ENCODE assay signal across 13 mouse cellular contexts in the genomic region with DNA sequence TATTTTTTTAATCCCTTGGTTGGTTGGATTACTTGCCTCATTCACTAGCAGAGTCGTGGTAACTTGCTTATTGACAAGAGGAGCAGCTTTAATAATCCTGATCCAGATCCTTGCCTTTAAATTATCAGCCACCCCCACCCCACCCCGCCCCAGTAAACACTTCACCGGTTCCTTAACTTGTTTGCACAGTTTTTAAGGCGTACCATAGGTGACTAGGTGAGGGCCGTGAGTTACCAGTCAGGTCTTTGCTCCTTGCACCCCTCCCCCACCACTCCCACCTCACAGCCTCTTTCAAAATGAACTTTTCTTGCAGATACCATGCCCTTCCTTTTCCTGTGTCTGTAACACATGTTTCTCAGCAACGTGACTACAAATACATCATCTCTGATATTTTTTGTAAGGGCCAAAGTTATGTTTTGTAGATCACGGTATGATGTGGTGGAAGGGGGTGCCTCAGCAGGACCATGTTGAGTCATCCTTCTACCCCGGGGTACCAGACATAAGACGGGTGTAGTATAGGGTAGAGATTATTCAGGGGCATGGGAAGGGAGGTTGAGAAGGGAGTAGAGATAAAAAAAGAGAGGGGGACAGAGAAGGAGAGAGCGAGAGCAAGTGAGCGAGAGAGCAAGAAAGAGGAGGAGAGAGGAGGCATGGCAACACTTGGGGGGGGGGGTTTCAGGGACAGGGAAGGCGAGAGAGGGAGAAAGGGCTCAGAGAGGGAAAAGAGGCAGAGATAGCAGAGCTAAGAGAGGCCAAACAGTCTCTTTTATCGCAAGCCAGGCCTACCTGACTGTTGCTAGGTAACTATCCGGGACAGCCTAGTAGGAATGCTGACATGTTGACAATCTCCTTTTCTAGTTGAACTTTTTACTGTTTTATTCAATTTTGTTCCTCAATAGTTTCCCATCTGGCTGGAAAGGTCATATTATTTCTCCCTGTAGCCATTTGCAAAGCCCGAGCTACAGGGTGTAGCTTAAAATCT. TPM values are rescaled to one million over a fixed set of nuclear protein-coding genes. Genes with fewer than 3 reads are reported as not detected.
DNase-seq lines count a peak whose midpoint lies in the region; ATAC-seq lines count a peak whose summit lies in the region.
"Had no signal": no experiment of that assay in that cellular context is flagged by ENCODE, and none has a peak within 500 bp of the region (broad histone marks: within the 10 kb centered on the region; RNA-seq: fewer than 3 reads in every experiment).

No protein-coding gene starts in this region.

- H3K4me2 ChIP-seq in heart, embryonic 12.5 days, result peak overlapping the region; percentile 36
- peak overlapping the region; percentile 51 for H3K4me2 ChIP-seq in liver, embryonic 11.5 days
- peak overlapping the region; percentile 11; the same call in 1 of the 2 replicates for H3K4me2 ChIP-seq in stomach, embryonic 16.5 days (ENCODE audit: low read depth, low read length)
- no peak overlapping the region for H3K4me2 ChIP-seq in hindbrain, embryonic 13.5 days
- H3K4me2 ChIP-seq: hindbrain, embryonic 12.5 days had no signal

- H3K27me3 ChIP-seq in heart, embryonic 12.5 days (replicated peaks), result no peaks in the 10 kb centered on the region
- H3K27me3 ChIP-seq in liver, embryonic 11.5 days (replicated peaks; ENCODE audit: control insufficient read depth, insufficient read depth, low read length), result no peaks in the 10 kb centered on the region
- no peaks in the 10 kb centered on the region for H3K27me3 ChIP-seq in stomach, embryonic 16.5 days (ENCODE audit: control insufficient read depth, insufficient read depth, low read length)
- H3K27me3 ChIP-seq in hindbrain, embryonic 13.5 days, result no peaks in the 10 kb centered on the region
- H3K27me3 ChIP-seq: hindbrain, embryonic 12.5 days had no signal

- no peaks in the 10 kb centered on the region for H3K36me3 ChIP-seq in heart, embryonic 12.5 days
- H3K36me3 ChIP-seq in liver, embryonic 11.5 days (ENCODE audit: control insufficient read depth, insufficient read depth, low read length), result no peaks in the 10 kb centered on the region
- no peaks in the 10 kb centered on the region for H3K36me3 ChIP-seq in stomach, embryonic 16.5 days (ENCODE audit: control insufficient read depth, insufficient read depth, low read length)
- no peaks in the 10 kb centered on the region for H3K36me3 ChIP-seq in hindbrain, embryonic 13.5 days
- H3K36me3 ChIP-seq: hindbrain, embryonic 12.5 days had no signal

- no peak for DNase-seq in heart, adult 18-20 months
- peak; percentile 38 for DNase-seq in urinary bladder, postnatal 14 days (ENCODE audit: low spot score)
- DNase-seq in urinary bladder, postnatal 4 days (ENCODE audit: low spot score in 2 of 2), result no peak
- no peak for DNase-seq in liver, embryonic 11.5 days (ENCODE audit: low spot score)
- no peak for DNase-seq in adrenal gland, adult 8-10 months
- DNase-seq: cerebellum, postnatal 10 days; kidney, postnatal 25 days had no signal

- H3K9me3 ChIP-seq in heart, embryonic 12.5 days (replicated peaks), result no peaks in the 10 kb centered on the region
- H3K9me3 ChIP-seq in liver, embryonic 11.5 days (ENCODE audit: control insufficient read depth, low read length), result no peaks in the 10 kb centered on the region
- no peaks in the 10 kb centered on the region for H3K9me3 ChIP-seq in stomach, embryonic 16.5 days (replicated peaks; ENCODE audit: control insufficient read depth, low read length)
- no peaks in the 10 kb centered on the region for H3K9me3 ChIP-seq in hindbrain, embryonic 13.5 days
- H3K9me3 ChIP-seq: hindbrain, embryonic 12.5 days had no signal

- peak overlapping the region; percentile 60 for H3K27ac ChIP-seq in heart, embryonic 12.5 days (ENCODE audit: poor library complexity, severe bottlenecking)
- peak overlapping the region; percentile 86 for H3K27ac ChIP-seq in liver, embryonic 11.5 days (ENCODE audit: low read depth, low read length)
- peak overlapping the region; percentile 75 for H3K27ac ChIP-seq in stomach, embryonic 16.5 days (ENCODE audit: low read length)
- no peak overlapping the region for H3K27ac ChIP-seq in hindbrain, embryonic 13.5 days
- H3K27ac ChIP-seq: hindbrain, embryonic 12.5 days had no signal

- peak; percentile 42; the same call in 1 of the 2 replicates for ATAC-seq in heart, embryonic 12.5 days (ENCODE audit: insufficient number of reproducible peaks, low FRiP score)
- peak; percentile 77 for ATAC-seq in liver, embryonic 11.5 days (replicated peaks; ENCODE audit: low FRiP score)
- peak; percentile 83 for ATAC-seq in stomach, embryonic 16.5 days (ENCODE audit: insufficient read depth, low FRiP score)
- no peak for ATAC-seq in hindbrain, embryonic 13.5 days (ENCODE audit: low FRiP score)

- no peak overlapping the region for H3K4me3 ChIP-seq in heart, embryonic 12.5 days
- peak overlapping the region; percentile 12; the same call in 1 of the 2 replicates for H3K4me3 ChIP-seq in liver, embryonic 11.5 days (ENCODE audit: low read depth, low read length)
- no peak overlapping the region for H3K4me3 ChIP-seq in stomach, embryonic 16.5 days (replicated peaks; ENCODE audit: low read length)
- H3K4me3 ChIP-seq in hindbrain, embryonic 13.5 days, result no peak overlapping the region
- H3K4me3 ChIP-seq: hindbrain, embryonic 12.5 days; myocyte had no signal

- H3K4me1 ChIP-seq in heart, embryonic 12.5 days (replicated peaks), result peaks cover 25% of the 10 kb centered on the region
- H3K4me1 ChIP-seq in liver, embryonic 11.5 days (replicated peaks; ENCODE audit: control insufficient read depth, insufficient read depth, low read length), result peaks cover 21% of the 10 kb centered on the region
- peaks cover 7% of the 10 kb centered on the region; the same call in 1 of the 2 replicates for H3K4me1 ChIP-seq in stomach, embryonic 16.5 days (ENCODE audit: control insufficient read depth, insufficient read depth, low read length)
- H3K4me1 ChIP-seq in hindbrain, embryonic 13.5 days (replicated peaks), result no peaks in the 10 kb centered on the region
- H3K4me1 ChIP-seq: hindbrain, embryonic 12.5 days had no signal

- WGBS in heart, embryonic 12.5 days, result 40% methylated on average over 15 of the region's 15 CpGs
- WGBS in liver, embryonic 11.5 days, result 48% methylated on average over 14 of the region's 15 CpGs
- WGBS in stomach, embryonic 16.5 days, result 50% methylated on average over 14 of the region's 15 CpGs
- WGBS in hindbrain, embryonic 13.5 days, result 67% methylated on average over 14 of the region's 15 CpGs

- H3K9ac ChIP-seq in heart, embryonic 12.5 days, result no peak overlapping the region
- H3K9ac ChIP-seq in liver, embryonic 11.5 days (ENCODE audit: low read depth, low read length), result peak overlapping the region; percentile 53
- no peak overlapping the region for H3K9ac ChIP-seq in stomach, embryonic 16.5 days (ENCODE audit: low read length)
- H3K9ac ChIP-seq in hindbrain, embryonic 13.5 days, result no peak overlapping the region
- H3K9ac ChIP-seq: hindbrain, embryonic 12.5 days had no signal

RNA-seq across cellular contexts. Expression of gene Zkscan3, which starts 12.0 kb away (rescaled TPM):
- 71.2 and 72.6 TPM in 2 replicates for polyA plus RNA-seq in heart, embryonic 12.5 days (2016; fragmentation: Nextera tagmentation; extraction: Ambion mirVana)
- total RNA-seq in heart, adult 18-20 months (2021), result 10 to 100 TPM; 28.5 to 31.4 TPM
- polyA plus RNA-seq in liver, embryonic 11.5 days (2014; fragmentation: Nextera tagmentation; extraction: Ambion mirVana), result 49.7 and 53.4 TPM in 2 replicates
- 66.8 and 73.7 TPM in 2 replicates for polyA plus RNA-seq in stomach, embryonic 16.5 days (2015; fragmentation: Nextera tagmentation; extraction: Ambion mirVana)
- 10 to 100 TPM; 55.7 to 74.1 (median 68.0) TPM for total RNA-seq in adrenal gland, adult 8-10 months (2022)
- polyA plus RNA-seq in hindbrain, embryonic 13.5 days (2015; fragmentation: Nextera tagmentation; extraction: Ambion mirVana), result 83.2 and 85.9 TPM in 2 replicates

RNA-seq across cellular contexts. Expression of gene Pgbd1, which starts 26.3 kb away (rescaled TPM):
- 2.2 and 3.1 TPM in 2 replicates for polyA plus RNA-seq in heart, embryonic 12.5 days (2016; fragmentation: Nextera tagmentation; extraction: Ambion mirVana)
- under 1 TPM; 0.35 to 0.54 TPM for total RNA-seq in heart, adult 18-20 months (2021)
- 2.4 and 2.8 TPM in 2 replicates for polyA plus RNA-seq in liver, embryonic 11.5 days (2014; fragmentation: Nextera tagmentation; extraction: Ambion mirVana)
- 2.3 and 2.4 TPM in 2 replicates for polyA plus RNA-seq in stomach, embryonic 16.5 days (2015; fragmentation: Nextera tagmentation; extraction: Ambion mirVana)
- total RNA-seq in adrenal gland, adult 8-10 months (2022), result 1 to 10 TPM in 2 of 4 experiments, under 1 TPM in 2; 0.75 to 1.9 (median 1.1) TPM
- 4.0 and 4.2 TPM in 2 replicates for polyA plus RNA-seq in hindbrain, embryonic 13.5 days (2015; fragmentation: Nextera tagmentation; extraction: Ambion mirVana)
- total RNA-seq: megakaryocyte, adult 5-6 weeks had no signal

RNA-seq across cellular contexts. Expression of gene Zscan26, which starts 39.0 kb away (rescaled TPM):
- polyA plus RNA-seq in heart, embryonic 12.5 days (2016; fragmentation: Nextera tagmentation; extraction: Ambion mirVana), result 26.8 and 28.1 TPM in 2 replicates
- total RNA-seq in heart, adult 18-20 months (2021), result 10 to 100 TPM; 22.2 to 25.9 TPM
- 13.5 and 16.6 TPM in 2 replicates for polyA plus RNA-seq in liver, embryonic 11.5 days (2014; fragmentation: Nextera tagmentation; extraction: Ambion mirVana)
- 27.1 and 30.3 TPM in 2 replicates for polyA plus RNA-seq in stomach, embryonic 16.5 days (2015; fragmentation: Nextera tagmentation; extraction: Ambion mirVana)
- total RNA-seq in adrenal gland, adult 8-10 months (2022), result 10 to 100 TPM; 41.9 to 57.9 (median 51.1) TPM
- polyA plus RNA-seq in hindbrain, embryonic 13.5 days (2015; fragmentation: Nextera tagmentation; extraction: Ambion mirVana), result 22.5 and 25.2 TPM in 2 replicates

RNA-seq across cellular contexts. Expression of gene Zscan12, which starts 51.9 kb away (rescaled TPM):
- polyA plus RNA-seq in heart, embryonic 12.5 days (2016; fragmentation: Nextera tagmentation; extraction: Ambion mirVana), result 8.8 and 9.9 TPM in 2 replicates
- total RNA-seq in heart, adult 18-20 months (2021), result 1 to 10 TPM; 5.5 to 5.9 TPM
- 10.2 and 12.0 TPM in 2 replicates for polyA plus RNA-seq in liver, embryonic 11.5 days (2014; fragmentation: Nextera tagmentation; extraction: Ambion mirVana)
- 8.6 and 9.6 TPM in 2 replicates for polyA plus RNA-seq in stomach, embryonic 16.5 days (2015; fragmentation: Nextera tagmentation; extraction: Ambion mirVana)
- 10 to 100 TPM in 3 of 4 experiments, 1 to 10 TPM in 1; 9.6 to 12.8 (median 11.1) TPM for total RNA-seq in adrenal gland, adult 8-10 months (2022)
- 13.5 and 15.5 TPM in 2 replicates for polyA plus RNA-seq in hindbrain, embryonic 13.5 days (2015; fragmentation: Nextera tagmentation; extraction: Ambion mirVana)

RNA-seq across cellular contexts. Expression of gene Nkapl, which starts 53.8 kb away (rescaled TPM):
- polyA plus RNA-seq in heart, embryonic 12.5 days (2016; fragmentation: Nextera tagmentation; extraction: Ambion mirVana), result 2.3 and 2.4 TPM in 2 replicates
- total RNA-seq in heart, adult 18-20 months (2021), result under 1 TPM; 0.44 to 0.52 TPM
- 1.1 and 1.5 TPM in 2 replicates for polyA plus RNA-seq in liver, embryonic 11.5 days (2014; fragmentation: Nextera tagmentation; extraction: Ambion mirVana)
- 1.3 and 1.6 TPM in 2 replicates for polyA plus RNA-seq in stomach, embryonic 16.5 days (2015; fragmentation: Nextera tagmentation; extraction: Ambion mirVana)
- 1 to 10 TPM; 1.2 to 2.1 (median 1.8) TPM for total RNA-seq in adrenal gland, adult 8-10 months (2022)
- polyA plus RNA-seq in hindbrain, embryonic 13.5 days (2015; fragmentation: Nextera tagmentation; extraction: Ambion mirVana), result 4.2 and 4.6 TPM in 2 replicates
